Mouse (Mus musculus): ENCODE measurements around the gene Mup6.

GRCm38 (mm10) chr4:59914608-59915403 lies 49.3 kb upstream of the Mup6 start, which contains the start of gene Slc46a2:
- TF ChIP-seq POLR2A (IDR thresholded peaks at IDR 0.05; ENCODE audit: borderline replicate concordance, extremely low read depth, insufficient read depth, insufficient read length, poor library complexity, severe bottlenecking) (no peak), CTCF (IDR thresholded peaks at IDR 0.05; ENCODE audit: borderline replicate concordance, extremely low read depth, insufficient read depth, insufficient read length) (no peak)
